Comparison of ENCODE assay signal across 8 mouse cellular contexts in the genomic region with DNA sequence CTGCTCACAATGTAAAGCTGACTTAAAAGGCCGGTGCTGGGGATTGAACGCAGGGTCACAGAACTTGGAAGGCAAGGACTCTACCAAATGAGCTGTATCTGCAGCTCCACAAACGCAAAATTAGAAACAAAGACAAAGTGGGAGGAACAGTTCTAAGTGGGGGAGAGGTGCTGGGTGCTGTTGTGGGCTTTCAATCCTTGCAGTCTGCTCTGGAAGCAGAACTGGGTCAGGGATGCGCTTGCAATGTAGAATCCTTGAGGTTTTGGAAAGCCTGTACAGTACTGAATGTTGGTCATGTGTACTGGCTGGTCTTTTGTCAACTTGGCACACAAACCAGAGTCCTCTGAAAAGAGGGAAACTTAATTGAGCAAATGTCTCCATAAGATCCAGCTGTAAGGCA. TPM values are rescaled to one million over a fixed set of nuclear protein-coding genes. Genes with fewer than 3 reads are reported as not detected.
DNase-seq lines count a peak whose midpoint lies in the region; ATAC-seq and TF ChIP-seq lines count a peak whose summit lies in the region.

No protein-coding gene starts in this region.

- no peak for TF ChIP-seq CTCF in liver, adult 2 months (IDR thresholded peaks at IDR 0.05; ENCODE audit: low read depth, low read length)

- H3K36me3 ChIP-seq in liver, adult 2 months (ENCODE audit: control insufficient read depth, insufficient read depth, low read length): no peaks in the 10 kb centered on the region
- H3K36me3 ChIP-seq in forebrain, embryonic 16.5 days (ENCODE audit: control insufficient read depth, insufficient read depth): no peaks in the 10 kb centered on the region
- peaks cover 36% of the 10 kb centered on the region for H3K36me3 ChIP-seq in midbrain, embryonic 10.5 days

- intact Hi-C loops in gastrocnemius, postnatal 36 days (cut with DNase I): no loop called here

- H3K4me1 ChIP-seq in liver, adult 2 months (ENCODE audit: control insufficient read depth, insufficient read depth, low read length): peaks cover 6% of the 10 kb centered on the region
- H3K4me1 ChIP-seq in forebrain, embryonic 16.5 days (replicated peaks; ENCODE audit: control insufficient read depth, insufficient read depth, low read length): peaks cover 31% of the 10 kb centered on the region
- H3K4me1 ChIP-seq in midbrain, embryonic 10.5 days: peaks cover 26% of the 10 kb centered on the region

- H3K27me3 ChIP-seq in liver, adult 2 months (ENCODE audit: control insufficient read depth, insufficient read depth, low read length): no peaks in the 10 kb centered on the region
- H3K27me3 ChIP-seq in forebrain, embryonic 16.5 days (replicated peaks; ENCODE audit: control insufficient read depth, insufficient read depth, low read length): no peaks in the 10 kb centered on the region
- H3K27me3 ChIP-seq in midbrain, embryonic 10.5 days (ENCODE audit: low read depth, poor library complexity, severe bottlenecking): no peaks in the 10 kb centered on the region

- peak; percentile 29 for DNase-seq in liver, adult 2 months (ENCODE audit: extremely low read depth, low read depth, low spot score)
- DNase-seq in liver: no peak
- DNase-seq in adrenal gland, postnatal 36 days: peak; percentile 46 to 65
- DNase-seq in midbrain, embryonic 10.5 days (ENCODE audit: low spot score): no peak
- DNase-seq in gastrocnemius, postnatal 36 days: no peak
- DNase-seq in layer of hippocampus, adult 9-10 months (ENCODE audit: low spot score): no peak

- 9% methylated on average over 4 of the region's 4 CpGs for WGBS in liver, adult 2 months
- 3% methylated on average over 4 of the region's 4 CpGs for WGBS in forebrain, embryonic 16.5 days
- 15% methylated on average over 4 of the region's 4 CpGs for WGBS in midbrain, embryonic 10.5 days

- H3K79me2 ChIP-seq in liver, adult 2 months (ENCODE audit: control insufficient read depth, insufficient read depth, low read length): peaks cover 19% of the 10 kb centered on the region; the same call in 1 of the 2 replicates

- TF ChIP-seq POLR2A in liver, adult 2 months (IDR thresholded peaks at IDR 0.05; ENCODE audit: extremely low read depth, insufficient read depth, low read length): no peak

- no peak for ATAC-seq in forebrain, embryonic 16.5 days
- ATAC-seq in granulocyte monocyte progenitor cell, adult 5-6 weeks (replicated peaks; ENCODE audit: poor library complexity, severe bottlenecking): no peak

- peak overlapping the region; percentile 87 for H3K4me3 ChIP-seq in liver, adult 2 months (ENCODE audit: insufficient read depth, low read depth, low read length)
- H3K4me3 ChIP-seq in forebrain, embryonic 16.5 days (replicated peaks; ENCODE audit: low read length): peak overlapping the region; percentile 90
- H3K4me3 ChIP-seq in midbrain, embryonic 10.5 days: peak overlapping the region; percentile 94

- peak overlapping the region; percentile 92 for H3K9ac ChIP-seq in liver, adult 2 months (ENCODE audit: low read depth, low read length)
- peak overlapping the region; percentile 98 for H3K9ac ChIP-seq in forebrain, embryonic 16.5 days (replicated peaks; ENCODE audit: low read depth, low read length)

- peak overlapping the region; percentile 78 for H3K4me2 ChIP-seq in forebrain, embryonic 16.5 days (ENCODE audit: low read length)

- H3K27ac ChIP-seq in liver, adult 2 months (replicated peaks; ENCODE audit: insufficient read depth, low read depth, low read length): no peak overlapping the region
- peak overlapping the region; percentile 30 for H3K27ac ChIP-seq in forebrain, embryonic 16.5 days (ENCODE audit: low read length)
- peak overlapping the region; percentile 96 for H3K27ac ChIP-seq in midbrain, embryonic 10.5 days (replicated peaks)

- no peaks in the 10 kb centered on the region for H3K9me3 ChIP-seq in forebrain, embryonic 16.5 days (ENCODE audit: control insufficient read depth, low read length)
- H3K9me3 ChIP-seq in midbrain, embryonic 10.5 days (replicated peaks): no peaks in the 10 kb centered on the region

RNA-seq across cellular contexts. Expression of a gene that starts 0.9 kb away (rescaled TPM):
- 1.9 TPM in 2 replicates for total RNA-seq in liver, adult 2 months (2014; rRNA removed)
- 0.60 and 0.66 TPM in 2 replicates for polyA plus RNA-seq in liver, adult 2 months (2012; rRNA removed)
- total RNA-seq in adrenal gland, postnatal 36 days (2021): 1 to 10 TPM; 2.6 to 2.7 TPM
- 2.3 and 2.6 TPM in 2 replicates for polyA plus RNA-seq in forebrain, embryonic 16.5 days (2015; fragmentation: Nextera tagmentation; extraction: Ambion mirVana)
- 2.4 and 3.0 TPM in 2 replicates for polyA plus RNA-seq in midbrain, embryonic 10.5 days (2016; fragmentation: Nextera tagmentation; extraction: Ambion mirVana)
- total RNA-seq in gastrocnemius, postnatal 36 days (2021): 1 to 10 TPM in 1 of 2 experiments, under 1 TPM in 1; 0.84 to 1.7 TPM
- total RNA-seq in granulocyte monocyte progenitor cell, adult 5-6 weeks (2014; fragmentation: Nextera tagmentation): 2.7 and 5.4 TPM in 2 replicates
- 5.2 and 6.1 TPM in 2 replicates for total RNA-seq in granulocyte monocyte progenitor cell, adult 5-6 weeks (2017)

RNA-seq across cellular contexts. Expression of a gene that starts 1.0 kb away (rescaled TPM):
- 8.8 and 9.3 TPM in 2 replicates for total RNA-seq in liver, adult 2 months (2014; rRNA removed)
- polyA plus RNA-seq in liver, adult 2 months (2012; rRNA removed): 14.6 and 15.2 TPM in 2 replicates
- 10 to 100 TPM; 39.1 to 53.3 TPM for total RNA-seq in adrenal gland, postnatal 36 days (2021)
- 103 and 104 TPM in 2 replicates for polyA plus RNA-seq in forebrain, embryonic 16.5 days (2015; fragmentation: Nextera tagmentation; extraction: Ambion mirVana)
- polyA plus RNA-seq in midbrain, embryonic 10.5 days (2016; fragmentation: Nextera tagmentation; extraction: Ambion mirVana): 113 and 116 TPM in 2 replicates
- total RNA-seq in gastrocnemius, postnatal 36 days (2021): 10 to 100 TPM; 17.9 to 22.4 TPM
- 42.3 and 44.2 TPM in 2 replicates for total RNA-seq in granulocyte monocyte progenitor cell, adult 5-6 weeks (2014; fragmentation: Nextera tagmentation)
- total RNA-seq in granulocyte monocyte progenitor cell, adult 5-6 weeks (2017): 34.7 and 48.5 TPM in 2 replicates

RNA-seq across cellular contexts. Expression of a gene that starts 44.8 kb away (rescaled TPM):
- 25.7 and 27.7 TPM in 2 replicates for total RNA-seq in liver, adult 2 months (2014; rRNA removed)
- 19.3 and 23.4 TPM in 2 replicates for polyA plus RNA-seq in liver, adult 2 months (2012; rRNA removed)
- 100 to 1,000 TPM in 1 of 2 experiments, 10 to 100 TPM in 1; 70.7 to 104 TPM for total RNA-seq in adrenal gland, postnatal 36 days (2021)
- polyA plus RNA-seq in forebrain, embryonic 16.5 days (2015; fragmentation: Nextera tagmentation; extraction: Ambion mirVana): 132 and 146 TPM in 2 replicates
- polyA plus RNA-seq in midbrain, embryonic 10.5 days (2016; fragmentation: Nextera tagmentation; extraction: Ambion mirVana): 126 and 137 TPM in 2 replicates
- 10 to 100 TPM; 35.5 to 41.4 TPM for total RNA-seq in gastrocnemius, postnatal 36 days (2021)
- total RNA-seq in granulocyte monocyte progenitor cell, adult 5-6 weeks (2014; fragmentation: Nextera tagmentation): 33.2 and 69.7 TPM in 2 replicates
- total RNA-seq in granulocyte monocyte progenitor cell, adult 5-6 weeks (2017): 144 and 178 TPM in 2 replicates

Comparison
In these comparisons a context has a peak if more than half of its experiments do, and no peak if none do; other contexts are left out.
1. DNase-seq: peak in liver, adult 2 months (single experiment) and adrenal gland, postnatal 36 days (2 of 2); none in liver (single experiment), midbrain, embryonic 10.5 days (single experiment), gastrocnemius, postnatal 36 days (0 of 2) and layer of hippocampus, adult 9-10 months (single experiment).
2. Peak in every context shown above with its lines, with median percentiles within 50 percentile points of each other: H3K4me3 ChIP-seq.